Comparison of ENCODE assay signal across 24 mouse cellular contexts in the genomic region with DNA sequence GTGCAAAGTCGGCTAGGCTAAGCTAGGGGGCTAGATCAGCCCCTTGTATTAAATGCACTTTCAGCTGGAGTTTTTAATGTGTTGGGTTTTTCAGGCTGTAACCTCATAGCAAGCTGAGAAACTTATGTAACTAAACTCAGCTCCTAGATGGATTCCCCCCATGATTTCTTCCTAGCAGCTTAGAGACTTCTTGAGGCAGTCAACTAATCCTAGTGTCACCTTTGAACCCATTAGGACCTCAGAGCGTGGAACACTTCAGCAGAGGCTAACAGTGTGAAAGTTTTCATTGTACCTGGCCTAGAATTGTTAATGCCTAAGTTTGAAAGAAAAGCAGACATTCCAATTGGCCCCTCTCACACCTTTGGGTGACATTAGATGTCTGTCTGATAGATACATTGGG. TPM values are rescaled to one million over a fixed set of nuclear protein-coding genes. Genes with fewer than 3 reads are reported as not detected.
"Had no signal": no experiment of that assay in that cellular context is flagged by ENCODE, and none has a peak within 500 bp of the region (broad histone marks: within the 10 kb centered on the region; RNA-seq: fewer than 3 reads in every experiment).

No protein-coding gene starts in this region.

- H3K27ac ChIP-seq: gastrocnemius, adult 2 months; heart, embryonic 10.5 days; hindbrain, embryonic 10.5 days; hindbrain, embryonic 12.5 days; hindbrain, embryonic 14.5 days; intestine, embryonic 15.5 days; kidney, postnatal 0 days; layer of hippocampus, adult 2 months; left cerebral cortex, adult 2 months; limb, embryonic 10.5 days; limb, embryonic 12.5 days; liver, embryonic 12.5 days; liver, embryonic 14.5 days had no signal

- H3K9me3 ChIP-seq: heart, embryonic 10.5 days; heart, embryonic 12.5 days; hindbrain, embryonic 10.5 days; hindbrain, embryonic 12.5 days; intestine, embryonic 15.5 days; limb, embryonic 10.5 days; limb, embryonic 12.5 days; liver, embryonic 12.5 days had no signal

- H3K4me1 ChIP-seq: intestine, embryonic 15.5 days had no signal

- ATAC-seq: inflammation-experienced regulatory T-cells, adult 6 months; intestine, embryonic 15.5 days; intestine, postnatal 0 days; liver, embryonic 12.5 days had no signal

- H3K36me3 ChIP-seq: heart, embryonic 10.5 days; heart, embryonic 12.5 days; hindbrain, embryonic 10.5 days; hindbrain, embryonic 12.5 days; intestine, embryonic 15.5 days; limb, embryonic 10.5 days; limb, embryonic 12.5 days; liver, embryonic 12.5 days had no signal

- H3K4me3 ChIP-seq: gastrocnemius, adult 2 months; heart, embryonic 10.5 days; heart, embryonic 12.5 days; hindbrain, embryonic 10.5 days; hindbrain, embryonic 12.5 days; intestine, embryonic 15.5 days; layer of hippocampus, adult 2 months; left cerebral cortex, adult 2 months; limb, embryonic 10.5 days; limb, embryonic 12.5 days; liver, embryonic 12.5 days had no signal

- DNase-seq: gastrocnemius, adult 2 months; gastrocnemius, postnatal 10 days; gastrocnemius, postnatal 25 days; heart, adult 18-20 months; heart, postnatal 10 days; heart, postnatal 4 days; liver had no signal

- H3K9ac ChIP-seq: heart, embryonic 12.5 days; hindbrain, embryonic 12.5 days; hindbrain, embryonic 14.5 days; intestine, embryonic 15.5 days; limb, embryonic 12.5 days; liver, embryonic 12.5 days; liver, embryonic 14.5 days had no signal

- H3K4me2 ChIP-seq: heart, embryonic 12.5 days; hindbrain, embryonic 12.5 days; hindbrain, embryonic 14.5 days; intestine, embryonic 15.5 days; limb, embryonic 12.5 days; liver, embryonic 12.5 days had no signal

- H3K27me3 ChIP-seq: intestine, embryonic 15.5 days; liver, embryonic 12.5 days had no signal

RNA-seq across cellular contexts. Expression of gene Them7, which starts 13.7 kb away (rescaled TPM):
- polyA plus RNA-seq: forebrain, embryonic 16.5 days; frontal cortex, adult 2 months; hindbrain, embryonic 14.5 days; inflammation-experienced regulatory T-cells, adult 6 months had no signal
